Mouse (Mus musculus) mammary gland, adult 2 months (tissue): Measurements from ENCODE around the gene Vmn1r135. TPM values are rescaled to one million over a fixed set of nuclear protein-coding genes. Genes with fewer than 3 reads are reported as not detected.

ENCODE experiments used
- polyA plus RNA-seq: library from polyadenylated mRNA; depleted of rRNA; stranded (reverse); fragments of >200 nt; gene quantifications from 2 replicates; pipeline ENCODE4 v1.2.3, GENCODE M21; 2012; ENCODE audit warnings: low replicate concordance; rRNA removed

The Vmn1r135 gene
- not detected in 2 replicates for polyA plus RNA-seq

GRCm38 (mm10) chr7:21832051-21832450, at the start of gene Vmn1r135:
Gene Vmn1r135 (plus strand): TSS chr7:21832351.

DNA sequence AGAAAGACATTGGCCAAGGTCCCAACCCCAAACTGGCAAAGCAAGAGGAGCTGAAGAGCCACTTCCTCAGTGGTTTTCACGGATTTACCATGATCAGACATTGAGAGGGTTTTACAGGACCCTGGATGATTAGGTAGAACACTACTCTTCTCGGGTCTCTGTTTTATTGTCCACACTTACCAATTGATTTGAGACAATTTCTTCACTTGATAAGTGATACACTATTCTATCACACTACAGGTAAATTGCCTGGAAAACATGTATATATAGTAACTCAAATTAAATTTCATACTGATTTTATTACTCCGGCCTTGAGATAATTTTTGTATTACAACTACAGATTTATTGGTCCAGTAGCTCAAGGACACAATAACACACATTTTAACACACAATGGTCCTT, 35.5 kb upstream of the Vmn1r135 start, which contains the start of gene Gm4177:
TSS of gene Gm4177 (minus strand) at position 101 of the 400 bp plus-strand sequence.

DNA sequence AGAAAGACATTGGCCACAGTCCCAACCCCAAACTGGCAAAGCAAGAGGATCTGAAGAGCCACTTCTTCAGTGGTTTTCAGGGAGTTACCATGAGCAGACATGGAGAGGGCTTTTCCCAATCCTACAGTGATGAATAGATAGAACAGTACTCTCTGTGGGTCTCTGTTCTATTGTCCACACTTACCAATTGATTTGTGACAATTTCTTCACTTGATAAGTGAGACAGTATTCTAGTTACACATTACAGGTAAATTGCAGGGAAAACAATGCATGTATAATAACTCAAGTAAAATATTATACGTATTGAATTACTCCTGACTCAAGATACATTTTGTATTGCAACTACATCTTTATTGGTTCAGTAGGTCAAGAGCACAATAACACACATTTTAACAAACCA, 12.0 kb downstream of the Vmn1r135 start, which contains the start of gene Gm5725:
TSS of gene Gm5725 (minus strand) at position 101 of the 400 bp plus-strand sequence.

Other genes starting within 250 kb of the Vmn1r135 start
- gene Vmn1r132, start 218.3 kb upstream of the Vmn1r135 start, polyA plus RNA-seq: not detected in 2 replicates
- gene Gm4175, start 70.9 kb upstream of the Vmn1r135 start, polyA plus RNA-seq: not detected in 2 replicates
- not detected in 2 replicates for gene Gm4177, start 35.6 kb upstream of the Vmn1r135 start, polyA plus RNA-seq
- not detected in 2 replicates for gene Gm5725, start 11.9 kb downstream of the Vmn1r135 start, polyA plus RNA-seq
- gene Gm5891, start 88.9 kb downstream of the Vmn1r135 start, polyA plus RNA-seq: not detected in 2 replicates
- not detected in 2 replicates for gene Vmn1r137, start 162.2 kb downstream of the Vmn1r135 start, polyA plus RNA-seq
- not detected in 2 replicates for gene Vmn1r138, start 196.5 kb downstream of the Vmn1r135 start, polyA plus RNA-seq
- gene Gm6176, start 224.0 kb downstream of the Vmn1r135 start, polyA plus RNA-seq: not detected in 2 replicates
- gene Vmn1r139, start 236.7 kb downstream of the Vmn1r135 start, polyA plus RNA-seq: not detected in 2 replicates